Mouse (Mus musculus) c-Kit-positive CD71-positive TER-119-positive erythroid progenitor cells, embryonic 14.5 days (primary cell): ENCODE measurements at regions not wholly inside any gene's neighbourhood (a gene's known extent, or its start where the extent isn't known, plus 50 kb on each side); places are given as distances from the start of the nearest gene placed in this dataset.

ENCODE experiments used
- DNase-seq: peaks from one replicate; pipeline ENCODE4 v3.0.0-alpha.2; 2013; ENCODE audit warnings: low spot score

GRCm38 (mm10) chr4:101340741-101341140 lies 75.7 kb upstream of the Jak1 start:
- no peak for DNase-seq

GRCm38 (mm10) chr4:101338211-101338610 lies 73.1 kb upstream of the Jak1 start:
- no peak for DNase-seq

GRCm38 (mm10) chr4:101336811-101337210 lies 71.7 kb upstream of the Jak1 start:
- no peak for DNase-seq

- no peak for DNase-seq
These were observed 71.3 kb upstream of the Jak1 start for GRCm38 (mm10) chr4:101336371-101336770.

- no peak for DNase-seq
These were observed 68.8 kb upstream of the Jak1 start for GRCm38 (mm10) chr4:101333868-101334267.

GRCm38 (mm10) chr4:101333036-101333435 lies 68.0 kb upstream of the Jak1 start:
- DNase-seq, result no peak

GRCm38 (mm10) chr4:101331231-101331630 lies 66.1 kb upstream of the Jak1 start:
- DNase-seq, result no peak

- DNase-seq, result no peak
These were observed 64.0 kb upstream of the Jak1 start for GRCm38 (mm10) chr4:101329060-101329459.

GRCm38 (mm10) chr4:101326067-101326466 lies 61.0 kb upstream of the Jak1 start:
- no peak for DNase-seq

- no peak for DNase-seq
These were observed 56.6 kb upstream of the Jak1 start for GRCm38 (mm10) chr4:101321731-101322130.

- peak; percentile 18 for DNase-seq
These were observed 55.5 kb upstream of the Jak1 start for GRCm38 (mm10) chr4:101320587-101320986.

GRCm38 (mm10) chr4:101319681-101320220 lies 54.7 kb upstream of the Jak1 start:
- DNase-seq, result no peak

- no peak for DNase-seq
These were observed 53.8 kb upstream of the Jak1 start for GRCm38 (mm10) chr4:101318836-101319235.

- DNase-seq, result no peak
These were observed 51.0 kb upstream of the Jak1 start for GRCm38 (mm10) chr4:101316061-101316460.
